Mouse (Mus musculus) heart, adult 2 months (tissue): ENCODE results near the gene Pabpc4.
"Not testable (repeated sequence)": the region's sequence is repeated elsewhere in the genome, so short reads cannot be mapped to it uniquely, and the experiment has no call there.

Source experiments
- CTCF ChIP-seq: fragments of 200-600 bp; IDR thresholded peaks from 2 replicates; pipeline ENCODE4 v1.8.1; 2022; ENCODE audit warnings: antibody characterized with exemption, mild to moderate bottlenecking, moderate library complexity
- EP300 ChIP-seq: fragments of 200-500 bp; IDR thresholded peaks from 2 replicates; pipeline ENCODE4 v1.6.1; 2011; ENCODE audit warnings: low read depth, low read length, control low read depth; ENCODE audit not compliant: insufficient read depth
- POLR2A ChIP-seq: fragments of 200-500 bp; IDR thresholded peaks from 2 replicates; pipeline ENCODE4 v1.6.1; 2011; ENCODE audit warnings: mild to moderate bottlenecking, low read depth, low read length, control low read depth; ENCODE audit not compliant: insufficient read depth

- not testable (repeated sequence) for TF ChIP-seq POLR2A, CTCF, EP300
Observed at GRCm38 (mm10) chr4:123331961-123332360, 69.8 kb downstream of the Pabpc4 start.
